Mouse (Mus musculus) naive thymus-derived CD4-positive, alpha-beta T cell, adult 5 months (primary cell): ENCODE measurements around the gene Enho. TPM values are rescaled to one million over a fixed set of nuclear protein-coding genes. Genes with fewer than 3 reads are reported as not detected.

ENCODE experiments used
- polyA plus RNA-seq: library from polyadenylated mRNA; unstranded; fragments of 100-300 nt; shearing (Covaris generic); gene quantifications from one replicate; pipeline ENCODE4 v1.2.1, GENCODE M21; 2017

Gene Enho
- not detected for polyA plus RNA-seq

GRCm38 (mm10) chr4:41639913-41640507 is at the start of gene Enho:
Gene Enho, minus strand, starts transcription at chr4:41640324.

Other genes with a start within 250 kb of the Enho start
- 0.78 TPM for gene Kif24, start 175.4 kb downstream of the Enho start, polyA plus RNA-seq
- gene Nudt2, start 175.2 kb downstream of the Enho start, polyA plus RNA-seq: 4.3 TPM
- gene AI464131, start 137.2 kb downstream of the Enho start, polyA plus RNA-seq: not detected
- gene 1110017D15Rik, start 123.0 kb downstream of the Enho start, polyA plus RNA-seq: not detected
- 3.3 TPM for gene Fam219a, start 70.8 kb downstream of the Enho start, polyA plus RNA-seq
- not detected for gene Dnaic1, start 70.5 kb downstream of the Enho start, polyA plus RNA-seq
- not detected for gene Cntfr, start 56.8 kb upstream of the Enho start, polyA plus RNA-seq
- gene Il11ra1, start 59.7 kb upstream of the Enho start, polyA plus RNA-seq: 8.1 TPM
- gene Rpp25l, start 73.2 kb upstream of the Enho start, polyA plus RNA-seq: 31.1 TPM
- 82.7 TPM for gene Dctn3, start 82.8 kb upstream of the Enho start, polyA plus RNA-seq
- gene Arid3c, start 90.8 kb upstream of the Enho start, polyA plus RNA-seq: not detected
- 89.3 TPM for gene Galt, start 114.9 kb upstream of the Enho start, polyA plus RNA-seq
- gene Sigmar1, start 115.8 kb upstream of the Enho start, polyA plus RNA-seq: 36.4 TPM
- gene Ccl27a, start 133.9 kb upstream of the Enho start, polyA plus RNA-seq: 4.7 TPM